Mouse (Mus musculus): Measurements from ENCODE around the gene Hrh1. TPM values are rescaled to one million over a fixed set of nuclear protein-coding genes. Genes with fewer than 3 reads are reported as not detected.
"Not testable (repeated sequence)": the region's sequence is repeated elsewhere in the genome, so short reads cannot be mapped to it uniquely, and the experiment has no call there.

Gene Hrh1
- polyA plus RNA-seq, 1 experiment = 0.96 TPM

- DNase-seq (ENCODE audit: low spot score) = no peak
These were observed 62.2 kb downstream of the Hrh1 start for GRCm38 (mm10) chr6:114459969-114460368.

GRCm38 (mm10) chr6:114461536-114461935 lies 63.8 kb downstream of the Hrh1 start:
- no peak for DNase-seq (ENCODE audit: low spot score)

GRCm38 (mm10) chr6:114462747-114463146 lies 65.0 kb downstream of the Hrh1 start:
- no peak for DNase-seq (ENCODE audit: low spot score)

GRCm38 (mm10) chr6:114473541-114473940 lies 75.8 kb downstream of the Hrh1 start:
- no peak for DNase-seq (ENCODE audit: low spot score)

- DNase-seq (ENCODE audit: low spot score) = no peak
These were observed 76.3 kb downstream of the Hrh1 start for GRCm38 (mm10) chr6:114474059-114474458.

GRCm38 (mm10) chr6:114474911-114475310 lies 77.2 kb downstream of the Hrh1 start:
- DNase-seq (ENCODE audit: low spot score) = no peak

GRCm38 (mm10) chr6:114478771-114479170 lies 81.0 kb downstream of the Hrh1 start:
- DNase-seq (ENCODE audit: low spot score) = no peak

- no peak for DNase-seq (ENCODE audit: low spot score)
These were observed 82.1 kb downstream of the Hrh1 start for GRCm38 (mm10) chr6:114479644-114480410.

- no peak for DNase-seq (ENCODE audit: low spot score)
These were observed 91.6 kb downstream of the Hrh1 start for GRCm38 (mm10) chr6:114489371-114489770.

GRCm38 (mm10) chr6:114492588-114492987 lies 94.9 kb downstream of the Hrh1 start:
- not testable (repeated sequence) for DNase-seq (ENCODE audit: low spot score)

GRCm38 (mm10) chr6:114494987-114495386 lies 97.3 kb downstream of the Hrh1 start:
- not testable (repeated sequence) for DNase-seq (ENCODE audit: low spot score)

- not testable (repeated sequence) for DNase-seq (ENCODE audit: low spot score)
These were observed 116.3 kb downstream of the Hrh1 start for GRCm38 (mm10) chr6:114514038-114514437.

GRCm38 (mm10) chr6:114528709-114529108 lies 131.0 kb downstream of the Hrh1 start:
- DNase-seq (ENCODE audit: low spot score) = not testable (repeated sequence)

Other genes with a start within 250 kb of the Hrh1 start
- gene Slc6a1, start 115.3 kb upstream of the Hrh1 start, polyA plus RNA-seq (2012; rRNA removed) = 0.03 and 0.06 TPM in 2 replicates
- 21.5 and 24.3 TPM in 2 replicates for gene Atg7, start 245.2 kb downstream of the Hrh1 start, polyA plus RNA-seq (2012; rRNA removed)

All from urinary bladder, adult 2 months (tissue).